Mouse (Mus musculus): ENCODE data around the gene Fhl4. TPM values are rescaled to one million over a fixed set of nuclear protein-coding genes. Genes with fewer than 3 reads are reported as not detected.

Fhl4 gene
- total RNA-seq (2014; fragmentation: Nextera tagmentation) (0.88 and 1.5 TPM in 2 replicates), total RNA-seq (2017) (1.2 and 2.0 TPM in 2 replicates)

DNA sequence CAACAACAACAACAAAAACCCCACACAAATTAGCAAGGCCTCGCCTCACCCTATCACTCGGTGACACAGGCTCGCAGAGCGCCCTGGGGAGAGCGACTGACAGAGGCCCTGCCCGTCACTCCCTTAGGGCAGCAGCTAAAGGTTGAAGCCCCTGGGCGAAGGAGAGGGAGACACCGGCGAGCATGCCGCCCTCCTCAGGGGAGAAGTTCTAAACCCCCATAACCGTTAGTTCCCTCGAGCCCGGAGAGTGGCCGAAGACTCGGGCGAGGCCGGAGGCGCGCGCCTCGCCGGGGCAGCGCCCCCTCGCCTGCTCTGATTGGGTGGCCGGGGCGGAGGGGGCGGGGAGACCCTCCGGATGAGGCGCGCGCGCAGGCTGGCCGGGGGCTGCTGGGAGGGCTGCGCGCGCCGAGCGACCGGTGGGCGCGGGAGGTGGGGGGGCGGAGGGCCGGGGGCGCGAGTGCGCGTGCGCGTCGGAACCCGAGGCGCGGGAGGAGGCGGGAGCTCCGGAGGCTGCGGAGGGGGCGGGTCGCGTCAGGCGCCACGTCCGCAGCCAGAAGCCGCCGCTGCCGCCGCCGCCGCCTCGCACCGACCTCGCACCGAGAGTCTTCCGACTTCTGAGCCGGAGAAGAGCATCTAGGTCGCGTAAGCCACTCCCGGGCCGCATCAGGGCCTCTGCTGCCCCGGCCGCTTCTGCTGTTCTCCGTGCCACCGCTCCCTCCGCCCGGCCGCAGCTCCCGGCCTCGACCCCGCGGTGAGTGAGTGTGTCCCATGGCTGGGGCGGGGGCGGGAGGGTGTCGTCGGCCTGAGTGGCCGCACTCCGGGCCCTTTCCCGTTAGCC is at the start of gene Fhl4, which contains the start of gene Tmem263:
Gene Fhl4, minus strand, starts transcription at position 249 of the 838 bp plus-strand sequence.
Gene Tmem263, plus strand, starts transcription at position 381 of the 838 bp plus-strand sequence.
- ATAC-seq (replicated peaks; ENCODE audit: poor library complexity, severe bottlenecking) = peak; percentile 91

DNA sequence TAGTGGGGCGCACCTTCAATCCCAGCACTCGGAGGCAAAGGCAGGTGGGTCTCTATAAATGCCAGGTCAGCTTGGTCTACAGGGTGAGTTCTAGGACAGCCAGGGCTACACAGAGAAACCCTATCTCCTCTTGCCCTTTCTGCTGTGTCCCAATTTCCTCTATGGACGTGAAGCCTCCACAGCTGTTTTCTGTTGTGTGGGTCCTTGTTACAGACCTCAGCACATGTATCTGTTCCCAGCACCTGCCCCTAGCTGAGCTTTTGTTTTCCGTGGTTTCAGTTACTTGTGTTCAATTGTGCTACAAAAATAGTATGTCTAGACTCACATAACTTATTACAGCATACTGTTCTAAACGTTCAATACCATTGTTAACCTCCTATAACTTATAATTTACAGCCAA is 46.9 kb upstream of the Fhl4 start:
- ATAC-seq (replicated peaks; ENCODE audit: poor library complexity, severe bottlenecking) = no peak

- ATAC-seq (replicated peaks; ENCODE audit: poor library complexity, severe bottlenecking) = no peak
Observed at GRCm38 (mm10) chr10:85146282-85146681, 44.0 kb upstream of the Fhl4 start.

DNA sequence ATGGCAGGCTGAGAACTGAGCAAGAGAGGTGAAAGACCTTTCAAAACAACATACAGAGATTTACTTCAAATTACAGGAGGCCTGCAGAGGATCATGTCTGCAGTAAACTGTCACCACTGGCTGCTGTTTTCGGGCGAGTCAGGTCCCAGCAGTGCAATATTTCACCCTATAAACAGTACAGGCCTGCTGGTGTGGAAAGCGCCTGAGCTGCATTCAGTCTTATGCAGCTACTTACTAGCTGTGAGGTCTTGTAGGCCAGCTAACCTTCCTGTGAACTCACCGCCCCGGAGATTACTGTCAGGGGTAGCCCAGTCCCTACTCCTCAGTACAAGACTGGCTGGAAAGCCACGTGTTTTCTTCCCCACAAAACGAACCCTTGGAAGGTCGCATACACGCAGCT is 39.2 kb upstream of the Fhl4 start:
- ATAC-seq (replicated peaks; ENCODE audit: poor library complexity, severe bottlenecking) = no peak

- no peak for ATAC-seq (replicated peaks; ENCODE audit: poor library complexity, severe bottlenecking)
Observed at GRCm38 (mm10) chr10:85136573-85136972, 34.3 kb upstream of the Fhl4 start.

DNA sequence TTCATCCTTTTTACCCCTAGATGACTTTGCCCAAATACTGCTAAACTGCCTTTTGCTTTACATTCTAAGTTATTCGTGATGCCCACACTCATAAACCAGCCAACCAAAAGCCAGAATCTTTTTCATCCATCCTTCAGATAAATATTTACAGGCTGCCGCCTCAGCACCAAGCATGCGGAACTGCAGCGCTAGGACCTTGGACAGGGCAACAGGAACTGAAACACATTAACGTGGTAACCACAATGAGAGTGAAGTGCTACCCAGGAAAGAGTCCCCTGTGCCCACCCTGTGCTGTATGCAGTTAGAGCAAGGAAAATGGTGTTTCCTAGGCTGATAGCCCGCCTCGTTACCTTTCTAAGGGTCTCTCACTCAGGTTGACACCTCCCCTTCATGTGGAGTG is 26.2 kb upstream of the Fhl4 start:
- peak; percentile 85 for ATAC-seq (replicated peaks; ENCODE audit: poor library complexity, severe bottlenecking)

GRCm38 (mm10) chr10:85127395-85128287 is 25.3 kb upstream of the Fhl4 start, which contains the start of gene Mterf2:
Gene Mterf2 (minus strand): TSS chr10:85128027.
- ATAC-seq (replicated peaks; ENCODE audit: poor library complexity, severe bottlenecking) = peak; percentile 94

DNA sequence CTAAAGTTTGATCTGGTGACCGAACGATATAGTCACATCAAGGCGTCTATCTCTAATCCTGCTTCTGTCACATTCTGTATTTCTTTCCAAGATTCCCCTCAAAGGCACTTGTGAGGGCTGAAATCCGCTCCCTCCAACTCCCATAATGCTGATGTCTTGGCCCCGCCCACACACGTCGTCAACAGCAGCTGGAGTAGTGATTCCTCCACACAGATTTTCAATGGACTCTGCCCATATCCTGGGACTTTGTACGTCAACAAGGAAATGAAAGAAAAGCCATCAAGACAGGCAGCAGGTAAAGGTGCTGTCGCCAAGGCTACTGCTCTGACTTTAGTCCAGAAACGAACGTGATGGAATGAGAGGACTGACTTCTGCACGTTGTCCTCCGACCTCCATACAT is 22.9 kb upstream of the Fhl4 start:
- no peak for ATAC-seq (replicated peaks; ENCODE audit: poor library complexity, severe bottlenecking)

DNA sequence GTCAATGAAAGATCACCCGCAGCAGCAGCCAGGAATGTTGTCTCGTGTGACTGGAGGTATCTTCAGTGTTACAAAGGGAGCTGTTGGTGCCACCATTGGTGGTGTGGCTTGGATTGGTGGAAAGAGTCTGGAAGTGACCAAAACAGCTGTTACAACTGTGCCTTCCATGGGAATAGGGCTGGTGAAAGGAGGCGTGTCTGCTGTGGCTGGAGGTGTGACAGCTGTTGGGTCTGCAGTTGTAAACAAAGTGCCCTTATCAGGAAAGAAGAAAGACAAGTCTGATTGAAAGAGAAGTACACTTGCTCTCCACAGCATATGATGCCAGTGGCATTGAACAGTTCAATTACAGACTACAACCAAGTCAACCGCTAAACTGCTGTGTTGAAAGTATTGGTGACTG is 12.1 kb upstream of the Fhl4 start:
- no peak for ATAC-seq (replicated peaks; ENCODE audit: poor library complexity, severe bottlenecking)

- ATAC-seq (replicated peaks; ENCODE audit: poor library complexity, severe bottlenecking) = peak; percentile 37
Observed at GRCm38 (mm10) chr10:85103085-85103885, 990 bp upstream of the Fhl4 start.

DNA sequence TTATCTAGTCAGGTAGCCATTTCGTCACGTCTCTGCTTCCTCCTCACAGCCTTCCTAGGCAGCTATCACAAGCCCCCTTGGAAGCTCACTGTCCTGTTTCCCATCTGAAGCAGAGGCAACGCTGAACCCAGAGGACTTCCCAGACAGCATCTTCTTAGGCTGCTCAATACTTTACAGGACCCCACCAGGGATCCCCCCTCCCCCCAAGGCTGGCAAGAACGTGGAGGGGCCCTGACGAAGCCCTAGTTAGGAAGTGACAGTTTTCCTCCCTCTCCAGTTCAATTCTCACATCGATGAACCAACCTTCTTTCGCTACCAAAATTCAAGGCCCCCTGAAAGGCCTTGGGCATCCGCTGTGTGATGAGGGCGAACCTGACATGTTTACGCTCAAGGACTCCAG is 454 bp downstream of the Fhl4 start:
- ATAC-seq (replicated peaks; ENCODE audit: poor library complexity, severe bottlenecking) = peak; percentile 2

DNA sequence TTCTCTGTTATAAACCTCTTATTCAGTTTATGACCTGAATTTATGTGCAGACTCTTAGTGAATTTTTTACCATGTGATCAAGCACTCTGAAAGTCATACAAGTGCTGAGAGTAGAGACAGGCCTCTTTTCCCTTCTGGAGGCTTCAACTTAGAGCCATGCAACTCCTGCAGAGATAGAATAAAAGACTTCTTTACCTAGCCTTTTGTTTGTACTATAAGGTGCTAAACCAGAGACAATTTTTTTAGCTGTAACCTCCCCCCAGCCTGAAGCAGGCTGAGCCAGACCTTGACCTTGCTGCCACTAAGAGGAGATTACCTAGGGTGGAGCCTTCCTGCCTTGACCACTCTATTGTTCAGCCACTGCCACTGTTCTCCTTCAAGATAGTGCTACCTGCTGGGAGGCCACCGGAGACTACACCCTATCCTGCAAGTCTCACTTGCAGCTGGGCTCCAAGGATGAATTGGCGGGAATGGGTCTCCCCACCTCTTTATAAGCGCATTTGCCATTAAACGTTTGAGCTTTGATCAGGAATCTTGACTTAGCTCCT is 30.6 kb downstream of the Fhl4 start:
- ATAC-seq (replicated peaks; ENCODE audit: poor library complexity, severe bottlenecking) = no peak

DNA sequence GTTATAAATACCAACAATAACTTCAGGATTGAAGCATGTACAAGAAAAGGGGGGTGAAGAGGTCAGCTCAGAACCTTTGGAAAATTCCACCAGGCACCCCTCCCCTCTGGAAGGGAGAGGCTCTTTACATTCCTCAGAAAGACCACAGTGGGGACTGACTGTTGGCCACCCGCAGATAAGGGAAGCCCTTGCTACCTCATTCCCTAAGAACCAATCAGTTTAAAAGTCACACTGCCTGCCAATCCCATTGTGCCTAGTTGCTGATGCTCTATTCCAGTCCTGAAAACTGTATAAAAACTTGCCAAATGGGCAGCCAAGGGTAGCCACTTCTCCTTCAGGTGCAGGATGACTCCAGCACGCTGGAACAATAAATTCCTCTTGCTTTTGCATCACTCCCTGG is 47.4 kb downstream of the Fhl4 start:
- ATAC-seq (replicated peaks; ENCODE audit: poor library complexity, severe bottlenecking) = no peak

- ATAC-seq (replicated peaks; ENCODE audit: poor library complexity, severe bottlenecking) = no peak
Observed at GRCm38 (mm10) chr10:85052451-85052850, 49.8 kb downstream of the Fhl4 start.

- no peak for ATAC-seq (replicated peaks; ENCODE audit: poor library complexity, severe bottlenecking)
Observed at GRCm38 (mm10) chr10:85050668-85051208, 51.6 kb downstream of the Fhl4 start.

- ATAC-seq (replicated peaks; ENCODE audit: poor library complexity, severe bottlenecking) = no peak
Observed at GRCm38 (mm10) chr10:85048008-85048407, 54.3 kb downstream of the Fhl4 start.

DNA sequence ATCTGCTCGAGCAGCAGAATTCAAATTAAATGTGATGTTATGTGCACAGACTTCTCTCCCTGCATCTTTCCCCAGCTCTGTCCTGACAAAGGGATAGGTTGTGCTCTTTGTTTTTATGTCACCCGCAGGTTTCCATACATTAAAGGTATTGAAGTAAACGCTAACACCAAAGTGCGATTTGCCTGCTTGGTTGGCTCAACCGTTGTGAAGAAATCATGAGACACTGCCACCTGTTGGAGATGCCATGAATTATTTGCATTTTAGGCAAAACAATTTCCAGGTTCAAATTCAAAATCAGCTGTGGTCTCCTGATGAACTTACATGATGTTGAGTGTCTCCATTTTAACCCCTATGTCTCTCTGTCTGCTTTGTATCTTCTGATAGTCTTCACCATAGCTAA is 55.7 kb downstream of the Fhl4 start:
- ATAC-seq (replicated peaks; ENCODE audit: poor library complexity, severe bottlenecking) = 0 out of 2 replicates have a peak, but pooled peaks have one; percentile 24

Data from granulocyte monocyte progenitor cell, adult 5-6 weeks (primary cell).